Comparison of ENCODE assay signal across 8 mouse cellular contexts in the genomic region with DNA sequence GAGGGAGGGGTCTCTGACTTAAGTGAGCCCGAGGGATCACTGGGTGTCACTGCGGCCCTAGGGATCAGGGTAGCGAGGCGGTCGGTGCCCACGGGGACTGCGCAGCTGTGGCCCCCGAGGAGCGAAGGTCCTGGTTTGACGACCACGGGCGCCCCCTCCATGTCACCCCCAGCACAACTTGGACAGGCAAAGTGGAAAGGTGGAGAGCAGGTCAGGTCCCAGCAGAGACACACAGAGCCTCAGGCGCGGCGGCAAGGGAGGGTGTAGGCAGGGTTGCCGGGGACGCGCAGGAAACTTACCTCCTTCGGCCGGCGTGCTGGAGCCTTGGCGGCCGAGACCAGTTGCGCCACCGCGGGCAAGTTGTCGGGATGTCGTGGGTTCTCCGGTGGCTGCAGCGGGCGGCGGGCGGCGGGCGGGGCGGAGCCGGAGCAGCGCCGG. TPM values are rescaled to one million over a fixed set of nuclear protein-coding genes. Genes with fewer than 3 reads are reported as not detected.
A peak's percentile ranks its signal among the peaks of the same experiment; 100 is the strongest.
DNase-seq lines count a peak whose midpoint lies in the region; ATAC-seq and TF ChIP-seq lines count a peak whose summit lies in the region.

Pip5k1b (minus strand) TSS at position 407 of the 438 bp plus-strand sequence.

- H3K4me1 ChIP-seq in embryonic facial prominence, embryonic 10.5 days, result peaks cover 39% of the 10 kb centered on the region
- H3K4me1 ChIP-seq in limb, embryonic 14.5 days (ENCODE audit: control insufficient read depth, insufficient read depth, low read length), result peaks cover 12% of the 10 kb centered on the region; the same call in 1 of the 2 replicates
- peaks cover 10% of the 10 kb centered on the region for H3K4me1 ChIP-seq in midbrain, embryonic 16.5 days (ENCODE audit: control insufficient read depth, insufficient read depth, low read length)
- H3K4me1 ChIP-seq in stomach, embryonic 14.5 days (ENCODE audit: control insufficient read depth, insufficient read depth, low read length), result peaks cover 15% of the 10 kb centered on the region

- peak within 1 kb of the TSS; percentile 95 for H3K4me2 ChIP-seq in limb, embryonic 14.5 days (replicated peaks; ENCODE audit: low read depth, low read length, severe bottlenecking)
- H3K4me2 ChIP-seq in midbrain, embryonic 16.5 days (ENCODE audit: low read length), result peak within 1 kb of the TSS; percentile 99
- H3K4me2 ChIP-seq in stomach, embryonic 14.5 days (replicated peaks; ENCODE audit: low read depth, low read length), result peak within 1 kb of the TSS; percentile 84

- TF ChIP-seq POLR2A in limb, embryonic 14.5 days (IDR thresholded peaks at IDR 0.05; ENCODE audit: borderline replicate concordance, extremely low read depth, insufficient read depth, insufficient read length), result no peak

- WGBS in embryonic facial prominence, embryonic 10.5 days, result under 1% methylated on average over 39 of the region's 39 CpGs
- WGBS in limb, embryonic 14.5 days, result 0% methylated on average over 17 of the region's 39 CpGs
- WGBS in midbrain, embryonic 16.5 days, result 0% methylated on average over 25 of the region's 39 CpGs
- 0% methylated on average over 31 of the region's 39 CpGs for WGBS in stomach, embryonic 14.5 days

- no peaks in the 10 kb centered on the region for H3K36me3 ChIP-seq in embryonic facial prominence, embryonic 10.5 days (replicated peaks)
- H3K36me3 ChIP-seq in limb, embryonic 14.5 days (ENCODE audit: control insufficient read depth, insufficient read depth, low read length), result no peaks in the 10 kb centered on the region
- no peaks in the 10 kb centered on the region for H3K36me3 ChIP-seq in midbrain, embryonic 16.5 days (ENCODE audit: control insufficient read depth, insufficient read depth, low read length)
- H3K36me3 ChIP-seq in stomach, embryonic 14.5 days (ENCODE audit: control insufficient read depth, insufficient read depth, low read length), result no peaks in the 10 kb centered on the region

- ATAC-seq in limb, embryonic 14.5 days (ENCODE audit: low FRiP score, low read depth), result no peak
- peak; percentile 69 for ATAC-seq in midbrain, embryonic 16.5 days
- ATAC-seq in stomach, embryonic 14.5 days (ENCODE audit: insufficient number of reproducible peaks, insufficient read depth, low FRiP score, low read depth), result peak; percentile 77

- H3K9ac ChIP-seq in limb, embryonic 14.5 days (ENCODE audit: low read depth, low read length, severe bottlenecking), result peak within 1 kb of the TSS; percentile 75
- H3K9ac ChIP-seq in midbrain, embryonic 16.5 days (ENCODE audit: low read depth, low read length), result peak within 1 kb of the TSS; percentile 78
- H3K9ac ChIP-seq in stomach, embryonic 14.5 days (replicated peaks; ENCODE audit: low read depth, low read length), result peak within 1 kb of the TSS; percentile 34; the same call in 1 of the 2 replicates

- peak within 1 kb of the TSS; percentile 87 for H3K27ac ChIP-seq in embryonic facial prominence, embryonic 10.5 days (replicated peaks)
- no peak within 1 kb of the TSS for H3K27ac ChIP-seq in limb, embryonic 14.5 days (replicated peaks; ENCODE audit: low read depth, low read length)
- peak within 1 kb of the TSS; percentile 58 for H3K27ac ChIP-seq in midbrain, embryonic 16.5 days (ENCODE audit: low read length)
- no peak within 1 kb of the TSS; the same call in 1 of the 2 replicates for H3K27ac ChIP-seq in stomach, embryonic 14.5 days (ENCODE audit: low read length)

- H3K4me3 ChIP-seq in embryonic facial prominence, embryonic 10.5 days, result peak within 1 kb of the TSS; percentile 87
- H3K4me3 ChIP-seq in limb, embryonic 14.5 days (replicated peaks; ENCODE audit: low read length), result peak within 1 kb of the TSS; percentile 80
- H3K4me3 ChIP-seq in midbrain, embryonic 16.5 days (ENCODE audit: low read depth, low read length), result peak within 1 kb of the TSS; percentile 89
- peak within 1 kb of the TSS; percentile 62 for H3K4me3 ChIP-seq in stomach, embryonic 14.5 days (ENCODE audit: low read depth, low read length)

- peak; percentile 13 to 38 for DNase-seq in urinary bladder, adult 18-20 months (ENCODE audit: low spot score in 2 of 2)
- no peak for DNase-seq in urinary bladder, postnatal 10 days (ENCODE audit: low spot score)
- DNase-seq in embryonic facial prominence, embryonic 10.5 days (ENCODE audit: low spot score), result peak; percentile 68
- DNase-seq in heart, adult 18-20 months, result peak; percentile 35 to 67
- DNase-seq in kidney, adult 18-20 months, result peak; percentile 52
- no peak for DNase-seq in limb, embryonic 14.5 days (ENCODE audit: low spot score)

- H3K9me3 ChIP-seq in embryonic facial prominence, embryonic 10.5 days, result no peaks in the 10 kb centered on the region
- H3K9me3 ChIP-seq in limb, embryonic 14.5 days (ENCODE audit: control insufficient read depth, low read length), result no peaks in the 10 kb centered on the region
- H3K9me3 ChIP-seq in midbrain, embryonic 16.5 days (replicated peaks; ENCODE audit: control insufficient read depth, low read length, poor library complexity, severe bottlenecking), result no peaks in the 10 kb centered on the region
- no peaks in the 10 kb centered on the region for H3K9me3 ChIP-seq in stomach, embryonic 14.5 days (ENCODE audit: control insufficient read depth, low read depth, low read length)

- peaks cover 62% of the 10 kb centered on the region for H3K27me3 ChIP-seq in embryonic facial prominence, embryonic 10.5 days (replicated peaks; ENCODE audit: low read depth, poor library complexity, severe bottlenecking)
- H3K27me3 ChIP-seq in limb, embryonic 14.5 days (ENCODE audit: control insufficient read depth, insufficient read depth, low read length), result peaks cover 23% of the 10 kb centered on the region; the same call in 1 of the 2 replicates
- H3K27me3 ChIP-seq in midbrain, embryonic 16.5 days (ENCODE audit: control insufficient read depth, insufficient read depth, low read depth, low read length), result peaks cover 4% of the 10 kb centered on the region; the same call in 1 of the 2 replicates
- H3K27me3 ChIP-seq in stomach, embryonic 14.5 days (ENCODE audit: control insufficient read depth, insufficient read depth, low read length), result 0 out of 2 replicates have a peak, but pooled peaks cover 4% of the 10 kb centered on the region

RNA-seq across cellular contexts. Expression of gene Pip5k1b, which starts in this region (rescaled TPM):
- polyA plus RNA-seq in embryonic facial prominence, embryonic 10.5 days (2016; fragmentation: Nextera tagmentation; extraction: Ambion mirVana), result 1.1 and 1.2 TPM in 2 replicates
- total RNA-seq in heart, adult 18-20 months (2021), result 10 to 100 TPM; 20.3 to 21.3 TPM
- polyA plus RNA-seq in limb, embryonic 14.5 days (2012; rRNA removed), result 1.4 and 1.7 TPM in 2 replicates
- polyA plus RNA-seq in limb, embryonic 14.5 days (2014; fragmentation: Nextera tagmentation; extraction: Ambion mirVana), result 0.57 and 0.83 TPM in 2 replicates
- 1.0 and 1.6 TPM in 2 replicates for polyA plus RNA-seq in midbrain, embryonic 16.5 days (2015; fragmentation: Nextera tagmentation; extraction: Ambion mirVana)
- 1.8 and 2.5 TPM in 2 replicates for polyA plus RNA-seq in stomach, embryonic 14.5 days (2014; fragmentation: Nextera tagmentation; extraction: Ambion mirVana)

Comparison
In these comparisons a context has a peak if more than half of its experiments do, and no peak if none do; other contexts are left out.
1. DNase-seq: peak in urinary bladder, adult 18-20 months (2 of 2), embryonic facial prominence, embryonic 10.5 days (single experiment), heart, adult 18-20 months (2 of 2) and kidney, adult 18-20 months (single experiment); none in urinary bladder, postnatal 10 days (single experiment) and limb, embryonic 14.5 days (single experiment).
2. H3K27ac ChIP-seq: peak in embryonic facial prominence, embryonic 10.5 days (single experiment) and midbrain, embryonic 16.5 days (single experiment); none in limb, embryonic 14.5 days (single experiment) and stomach, embryonic 14.5 days (single experiment).
3. Peak in every context shown above with its lines, with median percentiles within 50 percentile points of each other: H3K4me3 ChIP-seq, H3K4me2 ChIP-seq and H3K9ac ChIP-seq.